Mouse (Mus musculus): Measurements from ENCODE around the gene Atp6v0c.

DNA sequence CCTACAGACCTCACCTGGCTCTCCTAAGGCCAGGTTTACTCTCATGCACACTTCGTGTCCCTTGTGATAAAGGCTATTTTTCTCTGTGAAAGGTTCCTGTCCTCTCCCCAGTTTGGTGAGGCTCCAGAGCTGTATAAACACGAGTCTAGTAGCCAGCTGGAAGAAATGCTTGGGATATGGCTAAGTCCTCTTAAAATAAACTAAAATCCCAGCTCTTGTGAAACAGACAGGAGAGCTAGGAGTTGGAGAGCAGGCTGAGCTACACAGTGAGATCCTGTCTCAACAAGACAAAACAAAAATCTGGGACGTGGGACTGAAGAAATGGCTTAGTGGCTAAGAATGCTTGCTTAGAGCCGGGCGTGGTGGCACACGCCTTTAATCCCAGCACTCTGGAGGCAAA is 43.7 kb upstream of the Atp6v0c start:
- TF ChIP-seq GATA1 (IDR thresholded peaks at IDR 0.05; ENCODE audit: borderline replicate concordance, low read length) = no peak
- no peak for TF ChIP-seq FLI1 (IDR thresholded peaks at IDR 0.05; ENCODE audit: low read length)
